Mouse (Mus musculus): ENCODE measurements at regions not wholly inside any gene's neighbourhood (a gene's known extent, or its start where the extent isn't known, plus 50 kb on each side); places are given as distances from the start of the nearest gene placed in this dataset.

DNA sequence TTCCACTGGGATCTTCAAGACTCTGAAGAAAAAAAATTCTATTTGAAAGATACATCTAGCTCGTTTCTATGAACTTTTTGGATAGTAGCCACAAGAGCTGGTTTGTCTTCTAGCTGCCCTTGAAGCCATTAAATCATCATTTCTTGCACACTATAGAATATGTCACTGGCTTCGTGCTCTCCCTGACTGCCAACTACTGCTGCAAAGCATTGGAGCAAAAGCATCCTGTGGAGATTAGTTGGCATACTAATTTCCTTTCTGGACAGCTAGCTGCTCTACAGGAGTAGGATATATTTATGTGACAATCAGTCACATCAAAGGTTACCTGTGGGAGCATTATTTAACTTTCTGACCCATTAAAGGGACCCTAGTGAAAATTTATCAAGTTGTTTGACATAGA is 243.1 kb downstream of the Pdgfc start:
- DNase-seq (ENCODE audit: extremely low read depth, insufficient read length, low spot score): no peak

DNA sequence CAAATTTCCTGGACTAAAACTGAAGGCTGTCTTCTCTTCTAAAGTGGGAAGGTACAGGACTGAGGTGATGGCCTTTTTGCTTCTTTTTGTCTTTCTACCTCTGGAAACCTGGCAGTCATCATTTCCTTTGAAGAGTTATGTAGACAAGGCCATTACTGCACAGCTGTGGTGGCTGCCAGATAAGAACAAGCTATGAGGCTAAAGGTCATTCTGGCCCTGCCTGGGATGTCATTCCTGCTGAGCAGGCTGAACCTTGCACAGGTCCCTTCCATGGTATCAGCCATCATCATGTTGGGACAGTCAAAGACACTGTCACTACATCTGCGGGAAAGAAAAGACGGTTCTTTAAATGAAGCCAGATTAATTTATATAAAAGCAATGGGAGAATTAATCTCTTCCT is 253.5 kb downstream of the Pdgfc start:
- no peak for DNase-seq (ENCODE audit: extremely low read depth, insufficient read length, low spot score)

DNA sequence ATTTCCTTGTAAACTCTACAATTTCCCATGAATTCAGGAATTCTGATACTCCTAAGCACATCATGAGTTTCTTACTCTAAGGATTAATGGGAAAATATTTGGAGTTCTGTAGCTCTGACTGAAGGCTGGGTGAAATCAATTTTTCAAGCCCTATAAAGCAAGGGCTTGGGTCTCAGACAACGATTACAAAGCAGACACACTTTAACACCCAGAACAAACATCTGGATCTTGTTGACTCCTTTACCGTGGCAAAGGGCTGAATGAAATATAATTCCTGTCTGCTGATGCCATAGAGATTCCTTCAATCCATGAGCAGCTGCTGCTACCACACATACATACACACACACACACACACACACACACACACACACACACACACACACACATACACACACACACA is 256.2 kb downstream of the Pdgfc start:
- no peak for DNase-seq (ENCODE audit: extremely low read depth, insufficient read length, low spot score)

DNA sequence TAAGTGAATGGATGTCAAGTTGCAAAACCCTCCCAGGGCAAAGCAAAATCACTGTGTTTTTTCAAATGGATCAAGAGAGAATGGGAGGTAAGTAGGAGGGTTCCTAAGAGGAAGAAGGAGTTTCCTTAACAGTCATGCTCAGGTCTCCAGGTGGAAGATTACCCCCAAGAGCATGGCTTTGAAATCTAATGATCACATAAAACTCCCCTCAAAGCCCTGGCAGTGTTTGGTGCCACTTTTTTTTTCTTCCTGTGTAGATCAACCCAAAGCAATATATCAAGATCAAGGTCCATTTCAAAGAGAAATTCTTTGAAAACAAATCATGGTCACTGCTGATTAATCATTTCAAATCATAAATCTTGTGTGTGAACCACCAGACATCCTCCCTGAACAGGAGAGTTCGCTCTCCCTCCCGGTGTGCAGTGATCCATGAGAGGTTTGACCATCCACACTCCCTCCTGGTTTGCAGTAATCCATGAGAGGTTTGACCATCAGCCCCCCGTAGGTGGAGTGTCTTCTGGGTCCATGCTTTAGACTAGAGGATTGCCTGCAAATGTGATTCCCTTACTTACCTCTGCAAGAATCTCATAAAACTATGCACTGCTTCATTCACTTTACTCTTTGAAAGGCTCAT is 257.1 kb downstream of the Pdgfc start:
- DNase-seq (ENCODE audit: extremely low read depth, insufficient read length, low spot score): no peak

DNA sequence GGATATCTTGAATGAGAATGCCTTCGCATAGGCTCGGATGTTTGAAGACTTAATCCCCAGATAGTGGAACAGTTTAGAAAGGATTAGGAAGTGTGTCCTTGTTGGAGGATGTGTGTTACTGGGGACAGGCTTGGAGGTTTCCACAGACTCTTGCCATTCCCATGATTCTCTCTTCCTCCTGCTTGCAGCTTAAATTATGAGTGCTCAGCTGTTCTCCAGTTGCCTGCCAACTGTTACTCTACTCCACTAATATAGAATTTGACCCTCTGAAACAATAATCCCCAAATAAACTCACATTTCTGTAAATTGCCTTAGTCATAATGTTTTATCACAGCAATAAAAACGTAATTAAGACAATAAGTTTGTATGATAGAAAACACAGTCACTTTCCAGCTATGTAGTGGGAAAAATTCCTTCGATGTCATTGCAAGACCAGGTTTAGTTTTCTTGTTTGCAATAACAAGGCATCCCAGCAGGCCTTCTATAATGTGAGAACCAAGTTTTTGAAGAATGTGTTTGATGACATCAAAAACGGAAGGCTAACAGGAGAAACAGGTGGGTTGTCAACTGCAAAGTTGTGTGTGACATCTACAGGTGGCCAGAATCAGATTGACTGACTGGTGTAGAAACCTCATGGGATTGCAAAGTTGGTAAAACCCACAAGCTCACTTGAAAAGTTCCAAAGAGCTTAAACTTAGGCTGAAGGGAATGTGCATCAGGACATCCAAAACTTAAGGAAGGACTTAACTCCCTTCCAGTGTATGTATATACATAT is 268.0 kb downstream of the Pdgfc start:
- no peak for DNase-seq (ENCODE audit: extremely low read depth, insufficient read length, low spot score)

DNA sequence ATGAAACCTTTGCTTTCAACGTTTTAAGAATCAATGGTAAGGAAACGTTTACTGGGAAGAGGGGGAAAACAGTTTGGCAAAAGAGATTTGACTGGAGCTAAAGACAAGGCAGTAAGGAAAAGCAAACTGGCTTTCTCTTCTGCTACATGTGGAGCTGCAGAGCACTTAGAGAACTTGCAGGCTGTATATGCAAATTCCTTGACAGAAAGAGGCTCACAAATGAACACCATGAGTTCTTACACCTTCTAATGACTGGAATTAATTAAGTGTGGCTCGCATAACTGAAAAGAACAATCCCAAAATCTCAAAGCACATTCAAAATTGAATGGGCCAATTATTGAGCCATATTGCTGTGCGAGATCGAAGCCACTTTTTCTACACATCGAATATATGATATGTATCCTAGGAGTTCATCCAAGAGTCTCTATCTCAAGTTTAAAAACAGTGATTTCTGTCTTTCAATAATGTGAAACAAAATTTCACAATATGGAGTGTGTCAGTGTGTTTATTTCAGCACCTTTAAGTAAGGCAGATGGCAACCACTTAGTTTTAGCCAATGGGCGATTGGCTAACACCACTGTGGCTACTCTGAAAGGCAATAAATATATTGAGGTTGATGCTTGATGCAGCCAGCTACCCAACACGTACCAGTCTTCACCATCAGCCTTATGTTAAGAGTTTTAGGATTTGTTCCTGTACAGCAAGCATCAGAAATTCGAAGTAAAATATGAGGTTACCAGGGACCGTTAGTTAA is 269.4 kb downstream of the Pdgfc start:
- no peak for DNase-seq (ENCODE audit: extremely low read depth, insufficient read length, low spot score)

DNA sequence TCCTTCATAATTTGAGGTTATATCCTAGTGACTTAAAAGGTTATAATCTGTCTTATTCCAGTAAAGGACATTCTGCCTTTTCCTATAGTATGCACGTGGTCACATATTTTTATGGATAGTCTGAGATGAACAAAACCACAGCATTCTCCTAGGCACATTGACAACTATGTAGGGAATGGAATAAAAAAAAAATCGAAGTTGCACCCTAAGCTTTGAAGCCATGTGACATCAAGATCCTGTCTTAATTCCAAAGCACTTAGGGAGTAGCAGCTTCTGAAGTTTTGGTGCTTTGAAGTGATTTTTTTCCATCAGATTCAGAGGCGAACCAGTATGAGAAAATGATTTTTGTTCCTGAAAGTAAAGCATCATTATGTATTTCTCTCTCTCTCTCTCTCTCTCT is 290.6 kb downstream of the Pdgfc start:
- DNase-seq (ENCODE audit: extremely low read depth, insufficient read length, low spot score): no peak

DNA sequence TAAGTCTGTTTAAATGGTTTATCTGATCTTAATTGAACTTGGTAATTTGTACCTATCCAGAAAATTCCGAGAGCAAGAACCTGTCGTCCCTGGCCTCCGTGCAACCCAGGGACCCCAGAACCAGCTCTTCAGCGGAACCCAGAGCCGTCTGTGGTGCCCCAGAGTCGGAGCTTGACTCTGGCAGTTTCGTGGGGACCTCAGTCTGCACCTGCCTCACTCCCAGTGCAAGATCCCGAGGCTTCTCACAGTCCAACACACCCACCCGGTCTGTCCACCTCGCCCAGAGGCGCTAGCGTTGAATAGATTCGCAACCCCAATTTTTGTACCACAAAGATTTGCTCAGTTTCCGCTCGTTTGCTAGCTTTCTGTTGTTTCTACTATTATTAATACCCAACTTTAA is 315.5 kb downstream of the Pdgfc start:
- DNase-seq (ENCODE audit: extremely low read depth, insufficient read length, low spot score): no peak

DNA sequence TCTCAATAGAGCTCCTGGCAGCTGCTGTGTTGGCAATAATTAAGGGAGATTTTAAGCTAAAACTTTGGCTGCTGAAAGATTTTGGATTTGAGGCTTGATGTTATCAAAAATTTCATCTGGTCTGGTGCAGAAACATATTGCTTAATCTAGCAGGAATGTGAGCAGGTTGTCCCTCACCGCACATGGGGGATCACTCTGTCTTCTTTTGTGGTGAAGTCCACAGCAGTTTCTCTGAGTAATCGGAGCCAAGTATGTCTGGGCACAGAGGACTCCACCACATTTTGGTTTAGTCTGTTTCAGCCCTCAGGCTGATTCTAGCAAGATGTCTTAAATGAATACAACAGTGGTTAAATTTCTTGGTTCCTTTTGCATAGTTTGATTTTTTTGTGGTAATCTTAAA is 331.7 kb downstream of the Pdgfc start:
- DNase-seq (ENCODE audit: extremely low read depth, insufficient read length, low spot score): peak; percentile 51

DNA sequence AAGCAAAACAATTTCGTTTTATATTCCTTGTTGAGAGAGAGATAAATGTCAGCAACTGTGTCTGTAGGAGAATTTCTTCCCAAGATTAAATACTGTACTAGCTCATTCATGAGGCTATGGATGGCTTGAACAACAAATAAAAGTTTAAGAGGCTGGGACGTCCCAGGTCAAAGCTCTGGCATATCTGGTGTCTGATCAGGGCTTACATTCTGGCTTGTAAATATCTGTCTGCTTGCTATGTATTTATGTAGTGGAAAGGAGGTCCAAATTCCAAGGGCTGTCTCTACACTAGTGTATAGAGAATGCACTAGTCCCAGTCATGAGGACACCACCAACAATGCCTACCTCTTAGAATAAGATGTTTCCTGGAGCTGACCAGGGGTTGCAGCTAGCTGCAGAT is 332.4 kb downstream of the Pdgfc start:
- no peak for DNase-seq (ENCODE audit: extremely low read depth, insufficient read length, low spot score)

DNA sequence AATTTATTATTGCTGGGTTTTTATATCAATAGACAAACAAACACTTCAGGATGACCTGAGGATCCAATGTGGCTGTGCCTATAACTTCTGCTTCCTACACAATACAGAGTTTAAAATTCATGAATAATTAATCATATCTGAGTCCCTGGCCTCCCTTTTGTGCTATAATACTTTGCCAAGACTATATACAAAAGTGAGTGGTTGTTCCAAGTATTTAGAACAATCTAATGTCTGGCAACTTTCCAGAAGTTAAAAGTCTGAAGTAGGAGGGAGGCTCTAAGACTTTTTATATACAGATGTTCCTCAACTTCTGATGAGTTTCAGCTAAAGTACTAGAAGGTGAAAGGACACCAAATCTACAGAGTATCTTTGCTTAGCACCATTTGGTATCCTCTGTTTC is 333.5 kb downstream of the Pdgfc start:
- DNase-seq (ENCODE audit: extremely low read depth, insufficient read length, low spot score): no peak

DNA sequence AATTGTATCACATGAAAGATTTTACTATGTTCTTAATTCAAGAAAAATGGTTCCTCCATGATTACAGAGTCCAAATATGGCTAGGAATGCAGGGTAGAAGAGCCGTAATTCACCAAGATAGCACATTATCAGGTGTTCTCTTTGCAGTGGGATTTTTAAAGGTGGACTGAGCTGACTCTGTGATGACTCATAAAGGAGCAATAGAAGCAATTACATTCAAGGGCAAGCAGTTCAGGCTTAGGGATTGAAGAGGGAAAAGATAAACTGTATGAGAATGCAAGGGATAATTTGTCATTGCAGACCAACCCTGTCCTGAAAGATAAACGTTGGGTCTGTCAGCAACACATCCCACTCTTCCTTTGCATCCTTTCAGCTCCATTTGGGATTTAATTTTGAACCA is 339.8 kb downstream of the Pdgfc start:
- no peak for DNase-seq (ENCODE audit: extremely low read depth, insufficient read length, low spot score)

DNA sequence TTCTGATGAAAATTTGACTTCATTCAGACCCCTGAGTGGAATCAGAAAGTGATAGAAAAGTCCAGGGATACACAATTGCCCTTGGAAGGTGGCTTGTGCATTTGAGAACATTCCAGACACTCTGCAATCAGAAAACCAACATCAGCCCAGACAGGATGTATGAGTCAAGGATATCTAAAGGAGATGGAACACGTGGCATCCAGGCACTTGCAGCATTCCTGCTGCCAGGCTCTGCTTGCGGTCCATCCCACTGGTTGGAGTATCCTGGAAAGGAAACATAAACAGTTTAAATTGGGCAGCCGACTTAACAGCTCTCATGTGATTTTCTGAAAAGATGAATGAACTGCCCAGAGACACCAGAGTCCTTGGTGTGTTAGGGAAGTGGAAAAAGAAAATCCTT is 341.2 kb downstream of the Pdgfc start:
- peak; percentile 65 for DNase-seq (ENCODE audit: extremely low read depth, insufficient read length, low spot score)

DNA sequence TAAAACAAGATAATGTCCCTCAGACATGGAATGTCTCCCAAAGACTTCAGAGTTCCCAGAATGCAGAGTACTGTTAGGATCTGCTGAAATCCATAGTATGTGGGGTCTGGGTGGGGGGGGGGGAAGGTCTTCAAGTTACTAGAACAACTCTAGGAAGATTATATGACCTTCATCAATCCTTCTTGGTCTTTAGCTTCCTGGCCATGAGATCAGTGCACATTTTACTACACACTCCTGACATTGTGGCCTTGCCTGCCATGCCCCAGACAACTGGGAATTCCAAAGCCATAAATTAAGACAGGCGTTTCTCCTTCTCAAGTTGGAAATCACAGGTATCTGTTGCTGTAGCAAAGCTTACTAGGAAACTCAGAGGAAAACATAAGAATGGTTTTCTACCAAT is 343.1 kb downstream of the Pdgfc start:
- DNase-seq (ENCODE audit: extremely low read depth, insufficient read length, low spot score): no peak

DNA sequence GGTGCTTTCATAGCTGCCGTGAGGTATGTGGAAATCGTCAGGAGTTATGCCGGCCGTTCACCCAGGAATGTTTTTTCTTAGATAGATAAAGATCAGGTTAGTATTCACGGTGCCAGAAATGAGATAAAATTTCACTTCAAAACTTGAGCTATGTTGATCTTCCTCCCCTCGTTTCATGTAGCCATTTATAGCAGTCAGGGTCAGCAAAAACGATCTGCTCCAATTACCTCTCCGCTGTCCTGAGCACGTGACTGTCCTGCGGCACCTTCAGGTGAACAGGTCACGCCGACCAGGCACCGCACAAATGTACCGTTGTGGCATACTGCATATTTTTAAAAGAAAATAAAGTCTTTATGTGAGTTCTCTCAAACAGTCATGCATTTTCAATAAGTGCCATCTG is 350.7 kb downstream of the Pdgfc start:
- DNase-seq (ENCODE audit: extremely low read depth, insufficient read length, low spot score): peak; percentile 9

DNA sequence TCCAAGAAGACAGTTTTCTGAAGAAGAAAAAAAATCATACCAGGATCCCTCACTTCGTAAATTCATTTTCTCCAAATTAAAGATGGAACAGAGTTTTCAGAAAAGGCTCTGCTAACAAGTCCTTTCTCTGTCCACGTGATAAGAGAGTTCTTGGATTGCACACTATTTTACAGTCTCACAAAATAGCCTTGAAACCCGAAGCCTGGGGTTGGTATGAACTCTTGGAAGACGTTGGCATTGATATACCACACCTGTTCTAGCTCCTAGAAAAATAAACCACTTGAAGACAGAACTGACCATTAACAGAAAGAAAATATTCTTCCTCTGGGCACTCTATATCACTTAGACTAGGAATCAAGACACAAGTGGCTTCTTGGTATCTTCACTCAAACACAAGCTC is 351.4 kb downstream of the Pdgfc start:
- DNase-seq (ENCODE audit: extremely low read depth, insufficient read length, low spot score): no peak

DNA sequence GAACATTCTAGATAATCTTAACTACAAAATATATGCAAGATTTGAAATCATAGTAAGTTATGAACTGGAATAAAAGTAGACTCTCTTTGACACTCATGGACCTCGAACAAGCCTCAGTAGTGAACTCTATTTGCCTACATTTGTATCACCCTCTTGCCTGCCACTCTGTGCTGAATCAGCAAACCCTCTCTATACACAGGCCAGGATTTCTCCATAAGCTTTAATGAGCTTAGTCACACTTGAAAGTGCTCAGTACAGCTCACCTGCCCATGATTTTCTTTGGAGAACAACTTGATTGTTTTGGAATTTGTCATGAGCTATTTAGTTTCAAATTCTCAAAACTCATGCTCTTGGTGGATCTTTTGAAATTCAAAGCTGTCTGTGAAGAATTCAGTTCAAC is 361.0 kb downstream of the Pdgfc start:
- no peak for DNase-seq (ENCODE audit: extremely low read depth, insufficient read length, low spot score)

DNA sequence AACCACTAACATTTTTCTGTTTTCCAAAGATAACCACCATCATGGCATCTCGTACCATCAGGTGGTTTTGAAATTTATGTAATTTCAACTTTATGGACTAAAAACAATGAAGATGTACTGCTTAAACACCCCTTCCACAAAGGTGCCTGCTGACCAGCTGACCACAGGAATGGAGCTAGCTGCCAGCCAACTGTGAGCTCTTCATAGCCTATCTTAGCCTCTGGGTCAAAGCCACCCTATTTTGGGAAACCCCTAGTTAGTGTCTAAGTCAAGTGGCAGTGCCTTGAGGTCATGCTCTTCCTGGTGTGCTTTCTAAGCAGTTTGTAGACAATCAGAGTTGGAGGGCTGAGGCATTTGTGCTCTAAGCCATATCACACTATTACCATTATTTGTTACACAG is 364.8 kb downstream of the Pdgfc start:
- no peak for DNase-seq (ENCODE audit: extremely low read depth, insufficient read length, low spot score)

DNA sequence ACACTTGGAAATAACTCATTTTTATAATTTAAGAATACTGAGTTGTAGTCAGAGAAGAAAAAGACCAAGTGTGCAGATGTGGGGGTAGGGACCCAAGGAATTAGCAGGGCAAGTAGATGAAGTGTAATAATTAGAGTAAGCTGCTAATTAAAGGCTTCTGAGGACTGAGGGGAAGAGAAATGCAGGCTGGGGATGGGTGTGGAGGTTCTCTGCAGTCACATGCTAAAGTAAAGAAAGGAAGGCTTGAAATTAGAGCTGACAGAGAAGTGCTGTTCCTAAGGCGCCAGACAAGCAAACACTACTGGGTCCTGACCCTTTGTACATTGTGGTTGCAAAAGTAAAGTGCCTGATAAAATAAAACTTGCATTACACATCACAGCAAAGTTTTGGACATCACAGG is 372.7 kb downstream of the Pdgfc start:
- DNase-seq (ENCODE audit: extremely low read depth, insufficient read length, low spot score): no peak

DNA sequence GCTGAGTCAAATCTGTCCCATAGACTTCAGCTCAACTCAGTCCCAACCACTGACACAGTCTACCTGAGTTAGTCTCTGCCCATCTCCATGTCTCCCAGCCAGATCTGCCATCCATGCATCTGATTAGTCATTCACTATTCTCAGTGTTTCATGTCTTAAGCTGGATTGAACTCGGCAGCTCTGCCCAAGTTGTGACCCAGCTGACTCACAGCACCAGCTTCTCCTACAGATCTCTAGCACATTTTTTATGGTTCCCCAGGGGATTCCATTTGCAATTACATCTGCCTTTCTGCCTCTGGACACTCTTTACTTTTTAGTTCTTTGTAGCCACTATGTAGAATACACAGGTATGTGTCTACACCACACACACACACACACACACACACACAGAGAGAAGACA is 385.7 kb downstream of the Pdgfc start:
- DNase-seq (ENCODE audit: extremely low read depth, insufficient read length, low spot score): peak; percentile 7

DNA sequence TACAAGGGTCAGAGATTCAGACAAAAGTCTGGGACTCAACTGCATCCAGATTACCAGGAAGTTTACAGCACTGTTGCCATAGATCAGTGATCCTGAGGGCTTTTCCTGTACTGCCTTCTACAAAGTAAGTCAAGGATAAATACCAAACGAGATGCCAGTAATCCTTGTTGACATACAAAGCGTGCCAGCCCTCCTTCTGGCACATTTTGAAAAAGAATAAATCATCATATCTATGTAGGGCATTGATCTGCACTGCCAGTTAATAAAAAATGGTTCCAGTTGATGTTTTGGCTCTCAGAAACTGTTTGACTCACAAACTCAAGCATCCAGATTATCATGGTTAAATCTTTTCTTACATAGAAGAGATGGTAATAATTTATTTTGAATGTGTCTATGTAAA is 390.5 kb downstream of the Pdgfc start:
- no peak for DNase-seq (ENCODE audit: extremely low read depth, insufficient read length, low spot score)
